Comparison of ENCODE assay signal across 7 mouse cellular contexts in the genomic region with DNA sequence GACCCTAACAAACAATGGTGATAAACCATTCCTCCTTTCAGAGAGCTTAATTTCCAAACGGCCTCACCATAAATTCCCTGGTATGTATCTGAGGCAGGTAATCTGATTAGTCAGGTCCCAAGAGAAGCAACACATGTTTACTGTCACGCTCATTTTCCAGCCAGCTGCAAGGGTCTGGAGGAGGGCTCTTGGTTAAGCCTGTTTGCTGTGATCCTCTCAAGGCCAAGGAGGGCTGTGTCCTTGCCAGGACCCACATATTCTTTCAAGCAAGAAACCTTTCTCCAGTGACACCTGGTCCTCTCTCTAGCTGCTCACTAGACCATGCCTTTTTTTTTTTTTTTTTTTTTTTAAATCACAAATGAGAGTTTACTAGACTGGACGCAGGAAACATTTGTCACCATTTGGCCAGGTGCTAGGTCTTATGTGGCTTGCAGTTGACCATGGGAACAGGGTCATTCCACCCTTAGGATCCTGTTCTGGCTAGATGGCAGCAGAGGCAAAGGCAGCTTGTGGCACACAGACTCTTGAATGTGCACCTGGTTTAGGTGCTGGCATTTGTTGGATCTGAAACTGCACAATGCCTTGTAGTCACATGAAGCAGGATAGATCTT.
DNase-seq lines count a peak whose midpoint lies in the region; ATAC-seq lines count a peak whose summit lies in the region.

No protein-coding gene starts in this region.

- no peaks in the 10 kb centered on the region for H3K9me3 ChIP-seq in hindbrain, embryonic 11.5 days (ENCODE audit: control insufficient read depth, low read length)
- H3K9me3 ChIP-seq in limb, embryonic 10.5 days (replicated peaks): no peaks in the 10 kb centered on the region

- 43% methylated on average over 3 of the region's 3 CpGs for WGBS in hindbrain, embryonic 11.5 days
- 39% methylated on average over 3 of the region's 3 CpGs for WGBS in limb, embryonic 10.5 days

- H3K9ac ChIP-seq in hindbrain, embryonic 11.5 days (ENCODE audit: low read depth, low read length): no peak overlapping the region

- no peak overlapping the region for H3K27ac ChIP-seq in hindbrain, embryonic 11.5 days (ENCODE audit: low read depth, low read length)
- peak overlapping the region; percentile 69; the same call in 1 of the 2 replicates for H3K27ac ChIP-seq in limb, embryonic 10.5 days

- peak; percentile 72 for ATAC-seq in hindbrain, embryonic 11.5 days (ENCODE audit: low FRiP score)

- no peak overlapping the region for H3K4me2 ChIP-seq in hindbrain, embryonic 11.5 days (replicated peaks; ENCODE audit: low read depth, low read length)

- H3K4me1 ChIP-seq in hindbrain, embryonic 11.5 days (replicated peaks; ENCODE audit: control insufficient read depth, insufficient read depth, low read length): peaks cover 6% of the 10 kb centered on the region
- peaks cover 43% of the 10 kb centered on the region for H3K4me1 ChIP-seq in limb, embryonic 10.5 days

- DNase-seq in retina, postnatal 1 day: peak; percentile 66
- no peak for DNase-seq in retina, embryonic 14.5 days (ENCODE audit: low spot score)
- DNase-seq in hindbrain, embryonic 11.5 days (ENCODE audit: low spot score): no peak
- DNase-seq in limb, embryonic 10.5 days (ENCODE audit: low spot score): peak; percentile 42
- DNase-seq in testis, postnatal 14 days (ENCODE audit: low spot score): peak; percentile 35
- DNase-seq in frontal cortex, postnatal 14 days (ENCODE audit: low spot score in 2 of 2): no peak
- DNase-seq in layer of hippocampus, adult 18-20 months (ENCODE audit: low spot score in 2 of 2): no peak

- no peak overlapping the region for H3K4me3 ChIP-seq in hindbrain, embryonic 11.5 days (ENCODE audit: low read depth, low read length)
- H3K4me3 ChIP-seq in limb, embryonic 10.5 days: peak overlapping the region; percentile 6; the same call in 1 of the 2 replicates

- H3K27me3 ChIP-seq in hindbrain, embryonic 11.5 days (ENCODE audit: control insufficient read depth, insufficient read depth, low read length): no peaks in the 10 kb centered on the region
- no peaks in the 10 kb centered on the region for H3K27me3 ChIP-seq in limb, embryonic 10.5 days (ENCODE audit: low read depth, poor library complexity, severe bottlenecking)

- H3K36me3 ChIP-seq in hindbrain, embryonic 11.5 days (ENCODE audit: control insufficient read depth, insufficient read depth, low read length): no peaks in the 10 kb centered on the region
- H3K36me3 ChIP-seq in limb, embryonic 10.5 days: no peaks in the 10 kb centered on the region

Comparison
In these comparisons a context has a peak if more than half of its experiments do, and no peak if none do; other contexts are left out.
1. DNase-seq: peak in retina, postnatal 1 day (single experiment), limb, embryonic 10.5 days (single experiment) and testis, postnatal 14 days (single experiment); none in retina, embryonic 14.5 days (single experiment), hindbrain, embryonic 11.5 days (single experiment), frontal cortex, postnatal 14 days (0 of 2) and layer of hippocampus, adult 18-20 months (0 of 2).